Mouse (Mus musculus) neural tube, embryonic 11.5 days (tissue): ENCODE data around the gene Kdelr1. TPM values are rescaled to one million over a fixed set of nuclear protein-coding genes. Genes with fewer than 3 reads are reported as not detected.

Source experiments
- ATAC-seq: fragments of 200-750 bp; cut with Nextera tagmentation; 2 replicates; pipeline ENCODE4 v1.8.0; 2017; ENCODE audit warnings: moderate number of reproducible peaks, mild to moderate bottlenecking, moderate TSS enrichment, moderate library complexity; ENCODE audit not compliant: insufficient read depth, low FRiP score, low TSS enrichment
- DNase-seq: peaks from one replicate; pipeline ENCODE4 v3.0.0-alpha.2; 2015; ENCODE audit warnings: low spot score
- H3K27ac ChIP-seq: fragments of 300-500 bp; sonication (generic); 2 replicates; pipeline ENCODE4 v1.5.1; 2014; ENCODE audit warnings: low read depth, mild to moderate bottlenecking, low read length
- H3K27me3 ChIP-seq: fragments of 300-500 bp; sonication (generic); 2 replicates; pipeline ENCODE4 v1.6.1; 2014; ENCODE audit warnings: mild to moderate bottlenecking, low read length, mixed read lengths; ENCODE audit not compliant: control insufficient read depth, insufficient read depth
- H3K36me3 ChIP-seq: fragments of 300-500 bp; sonication (generic); 2 replicates; pipeline ENCODE4 v1.6.1; 2014; ENCODE audit warnings: mild to moderate bottlenecking, low read length, moderate library complexity, mixed read lengths; ENCODE audit not compliant: control insufficient read depth, insufficient read depth
- H3K4me1 ChIP-seq: fragments of 300-500 bp; sonication (generic); 2 replicates; pipeline ENCODE4 v1.6.1; 2014; ENCODE audit warnings: low read length, mixed read lengths; ENCODE audit not compliant: control insufficient read depth, insufficient read depth
- H3K4me2 ChIP-seq: fragments of 300-500 bp; sonication (generic); 2 replicates; pipeline ENCODE4 v1.6.1; 2014; ENCODE audit warnings: low read depth, mild to moderate bottlenecking, moderate library complexity
- H3K4me3 ChIP-seq: fragments of 300-500 bp; sonication (generic); 2 replicates; pipeline ENCODE4 v1.5.1; 2014; ENCODE audit warnings: low read depth, low read length
- H3K9ac ChIP-seq: fragments of 300-500 bp; sonication (generic); 2 replicates; pipeline ENCODE4 v1.6.1; 2014; ENCODE audit warnings: mild to moderate bottlenecking, low read length
- H3K9me3 ChIP-seq: fragments of 300-500 bp; sonication (generic); 2 replicates; pipeline ENCODE4 v1.6.1; 2016; ENCODE audit warnings: low read length; ENCODE audit not compliant: control insufficient read depth
- WGBS: fragments of 180-500 bp; shearing (Covaris S2); extraction: QIAGEN DNeasy Blood & Tissue Kit; methylation state at CpG from one replicate; pipeline ENCODE4 v1.1.7; 2014; 5-methylcytosine and 5-hydroxymethylcytosine counted together
- polyA plus RNA-seq: library from polyadenylated mRNA; unstranded; fragments of >200 nt; fragmentation: Nextera tagmentation; extraction: Ambion mirVana; gene quantifications from 2 replicates; pipeline ENCODE4 v1.2.1, GENCODE M21; 2014

Kdelr1 gene
- polyA plus RNA-seq, 1 experiment from 2014 or later = 75.4 TPM

- ATAC-seq (no peak), DNase-seq (no peak)
- 90% methylated on average over 10 of the region's 10 CpGs for WGBS
- Histone ChIP-seq H3K27ac (no peak overlapping the region), H3K4me2 (no peak overlapping the region), H3K9ac (no peak overlapping the region), H3K27me3 (no peaks in the 10 kb centered on the region), H3K4me3 (no peak overlapping the region), H3K36me3 (no peaks in the 10 kb centered on the region), H3K4me1 (no peaks in the 10 kb centered on the region), H3K9me3 (no peaks in the 10 kb centered on the region)
Measured at GRCm38 (mm10) chr7:45842950-45843744, 29.4 kb upstream of the Kdelr1 start.

- no peak for ATAC-seq
- H3K4me2 ChIP-seq = no peak overlapping the region
- peak overlapping the region; percentile 12; the same call in 1 of the 2 replicates for H3K9ac ChIP-seq
- no peaks in the 10 kb centered on the region for H3K4me1 ChIP-seq
- no peaks in the 10 kb centered on the region for H3K36me3 ChIP-seq
- DNase-seq = no peak
- WGBS = 15% methylated on average over 6 of the region's 6 CpGs
- H3K27ac ChIP-seq = no peak overlapping the region
- H3K4me3 ChIP-seq = no peak overlapping the region
- no peaks in the 10 kb centered on the region for H3K27me3 ChIP-seq
- no peaks in the 10 kb centered on the region for H3K9me3 ChIP-seq
Measured at GRCm38 (mm10) chr7:45848447-45849027, 24.0 kb upstream of the Kdelr1 start.

GRCm38 (mm10) chr7:45850661-45851060 is 21.9 kb upstream of the Kdelr1 start:
- Histone ChIP-seq H3K4me2 (no peak overlapping the region), H3K4me1 (no peaks in the 10 kb centered on the region), H3K9ac (no peak overlapping the region), H3K4me3 (no peak overlapping the region), H3K27ac (no peak overlapping the region), H3K27me3 (no peaks in the 10 kb centered on the region), H3K9me3 (no peaks in the 10 kb centered on the region), H3K36me3 (no peaks in the 10 kb centered on the region)
- DNase-seq (no peak), ATAC-seq (no peak)
- 85% methylated on average over 3 of the region's 3 CpGs for WGBS

- H3K27ac ChIP-seq = no peak overlapping the region
- H3K4me2 ChIP-seq = no peak overlapping the region
- no peaks in the 10 kb centered on the region for H3K9me3 ChIP-seq
- H3K4me3 ChIP-seq = no peak overlapping the region
- peaks cover 7% of the 10 kb centered on the region; the same call in 1 of the 2 replicates for H3K27me3 ChIP-seq
- 86% methylated on average over 12 of the region's 12 CpGs for WGBS
- no peak for DNase-seq
- H3K36me3 ChIP-seq = no peaks in the 10 kb centered on the region
- no peak overlapping the region for H3K9ac ChIP-seq
- no peak for ATAC-seq
- no peaks in the 10 kb centered on the region for H3K4me1 ChIP-seq
Measured at GRCm38 (mm10) chr7:45853089-45853488, 19.5 kb upstream of the Kdelr1 start.

- Histone ChIP-seq H3K4me1 (no peaks in the 10 kb centered on the region), H3K27me3 (peaks cover 10% of the 10 kb centered on the region; the same call in 1 of the 2 replicates), H3K4me3 (peak overlapping the region; percentile 31), H3K27ac (no peak overlapping the region), H3K9ac (peak overlapping the region; percentile 42), H3K36me3 (no peaks in the 10 kb centered on the region), H3K4me2 (peak overlapping the region; percentile 54), H3K9me3 (no peaks in the 10 kb centered on the region)
- ATAC-seq = no peak
- DNase-seq = no peak
- 2% methylated on average over 30 of the region's 30 CpGs for WGBS
Measured at GRCm38 (mm10) chr7:45856950-45857901, 15.3 kb upstream of the Kdelr1 start.

GRCm38 (mm10) chr7:45859008-45859407 is 13.6 kb upstream of the Kdelr1 start:
- no peak overlapping the region for H3K9ac ChIP-seq
- H3K9me3 ChIP-seq = no peaks in the 10 kb centered on the region
- no peak overlapping the region for H3K27ac ChIP-seq
- no peak for ATAC-seq
- 63% methylated on average over 4 of the region's 4 CpGs for WGBS
- no peak for DNase-seq
- no peaks in the 10 kb centered on the region for H3K36me3 ChIP-seq
- no peak overlapping the region for H3K4me3 ChIP-seq
- no peak overlapping the region for H3K4me2 ChIP-seq
- no peaks in the 10 kb centered on the region for H3K4me1 ChIP-seq
- peaks cover 10% of the 10 kb centered on the region; the same call in 1 of the 2 replicates for H3K27me3 ChIP-seq

- no peaks in the 10 kb centered on the region for H3K9me3 ChIP-seq
- no peak overlapping the region for H3K4me2 ChIP-seq
- peaks cover 2% of the 10 kb centered on the region for H3K4me1 ChIP-seq
- H3K27ac ChIP-seq = no peak overlapping the region
- DNase-seq (no peak), ATAC-seq (no peak)
- H3K27me3 ChIP-seq = peaks cover 9% of the 10 kb centered on the region
- H3K9ac ChIP-seq = no peak overlapping the region
- no peaks in the 10 kb centered on the region for H3K36me3 ChIP-seq
- H3K4me3 ChIP-seq = no peak overlapping the region
- WGBS = 90% methylated on average over 7 of the region's 7 CpGs
Measured at GRCm38 (mm10) chr7:45862804-45863203, 9.8 kb upstream of the Kdelr1 start.

GRCm38 (mm10) chr7:45864435-45864834 is 8.1 kb upstream of the Kdelr1 start:
- H3K9ac ChIP-seq = no peak overlapping the region
- ATAC-seq (no peak), DNase-seq (no peak)
- no peak overlapping the region for H3K4me2 ChIP-seq
- H3K27me3 ChIP-seq = peaks cover 19% of the 10 kb centered on the region
- H3K36me3 ChIP-seq = no peaks in the 10 kb centered on the region
- H3K4me3 ChIP-seq = no peak overlapping the region
- peaks cover 6% of the 10 kb centered on the region for H3K4me1 ChIP-seq
- 66% methylated on average over 3 of the region's 3 CpGs for WGBS
- no peak overlapping the region for H3K27ac ChIP-seq
- no peaks in the 10 kb centered on the region for H3K9me3 ChIP-seq
